Mouse (Mus musculus): ENCODE results near the gene Rnf43. TPM values are rescaled to one million over a fixed set of nuclear protein-coding genes. Genes with fewer than 3 reads are reported as not detected.

Rnf43 gene
- polyA plus RNA-seq, 1 experiment from 2014 or later, result 2.1 TPM

DNA sequence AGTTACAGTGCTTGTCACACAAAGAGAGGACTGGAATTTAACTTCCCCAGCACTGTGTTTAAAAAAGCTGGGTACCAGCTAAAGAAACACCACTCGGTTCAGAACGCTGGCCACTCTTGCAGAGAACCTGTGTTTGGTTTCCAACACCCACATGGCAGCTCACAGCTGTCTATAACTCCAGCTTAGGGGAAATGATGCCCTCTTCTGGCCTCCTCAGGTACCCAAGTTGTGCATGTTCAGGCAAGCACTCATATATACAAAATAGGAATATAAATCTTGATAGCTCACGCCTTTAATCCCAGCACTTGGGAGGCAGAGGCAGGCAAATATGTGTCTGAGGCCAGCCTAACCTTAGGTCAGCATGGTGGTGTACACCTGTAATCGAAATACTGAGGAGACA is 53.5 kb downstream of the Rnf43 start:
- Histone ChIP-seq H3K27me3 (ENCODE audit: control insufficient read depth, insufficient read depth, low read length) (no peaks in the 10 kb centered on the region), H3K4me2 (ENCODE audit: low read depth, low read length) (no peak overlapping the region), H3K9ac (ENCODE audit: low read length) (no peak overlapping the region), H3K4me1 (ENCODE audit: control insufficient read depth, insufficient read depth, low read length) (no peaks in the 10 kb centered on the region), H3K9me3 (replicated peaks; ENCODE audit: control insufficient read depth, low read length) (no peaks in the 10 kb centered on the region), H3K36me3 (ENCODE audit: control insufficient read depth, insufficient read depth) (no peaks in the 10 kb centered on the region), H3K27ac (ENCODE audit: low read length) (no peak overlapping the region), H3K4me3 (ENCODE audit: low read length) (no peak overlapping the region)
- ATAC-seq (replicated peaks; ENCODE audit: extremely low read depth, insufficient read depth, low FRiP score), result no peak
- 78% methylated on average over 4 of the region's 4 CpGs for WGBS

DNA sequence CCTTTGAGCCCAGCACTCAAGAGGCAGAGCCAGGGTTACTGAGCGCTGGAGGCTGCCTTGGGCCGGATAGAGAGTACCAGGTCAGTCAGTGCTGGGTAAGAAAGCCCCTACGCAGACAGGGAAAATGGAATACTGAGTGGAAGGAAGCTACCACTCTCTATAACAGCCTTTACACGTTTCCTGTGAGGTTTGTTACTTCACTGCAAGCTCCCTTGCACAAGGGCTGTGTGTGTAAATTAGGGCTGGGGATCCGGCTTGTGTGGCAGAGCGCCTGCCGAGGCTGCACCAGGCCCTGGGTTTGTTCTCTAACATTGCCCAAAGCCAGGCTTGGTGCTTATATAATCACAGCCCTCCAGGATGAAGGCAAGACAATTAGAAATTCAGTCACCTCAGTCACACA is 57.0 kb downstream of the Rnf43 start:
- H3K4me1 ChIP-seq (ENCODE audit: control insufficient read depth, insufficient read depth, low read length), result no peaks in the 10 kb centered on the region
- H3K4me3 ChIP-seq (ENCODE audit: low read length), result no peak overlapping the region
- no peaks in the 10 kb centered on the region for H3K9me3 ChIP-seq (replicated peaks; ENCODE audit: control insufficient read depth, low read length)
- H3K9ac ChIP-seq (ENCODE audit: low read length), result no peak overlapping the region
- no peak overlapping the region for H3K4me2 ChIP-seq (ENCODE audit: low read depth, low read length)
- H3K27ac ChIP-seq (ENCODE audit: low read length), result no peak overlapping the region
- no peak for ATAC-seq (replicated peaks; ENCODE audit: extremely low read depth, insufficient read depth, low FRiP score)
- WGBS, result 72% methylated on average over 7 of the region's 7 CpGs
- H3K36me3 ChIP-seq (ENCODE audit: control insufficient read depth, insufficient read depth), result no peaks in the 10 kb centered on the region
- H3K27me3 ChIP-seq (ENCODE audit: control insufficient read depth, insufficient read depth, low read length), result no peaks in the 10 kb centered on the region

DNA sequence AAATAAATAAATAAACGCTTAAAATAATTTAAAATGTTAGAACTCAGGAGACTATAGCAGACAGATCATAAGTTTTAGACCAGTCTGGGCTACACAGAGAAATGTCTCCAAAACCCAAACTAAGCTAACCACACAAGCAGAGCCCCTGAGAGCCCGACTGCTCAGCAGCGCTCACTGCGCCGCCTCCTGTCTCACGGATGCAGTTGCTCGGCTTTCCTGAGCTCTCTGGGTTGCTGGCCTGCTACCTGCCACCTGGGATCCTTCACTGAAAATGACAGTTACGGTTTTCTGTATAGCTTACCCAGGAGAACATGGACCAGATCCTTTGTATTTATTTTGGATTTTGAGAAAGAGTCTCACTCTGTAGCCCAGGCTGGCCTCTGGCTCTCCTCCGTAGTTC is 57.8 kb downstream of the Rnf43 start:
- H3K27me3 ChIP-seq (ENCODE audit: control insufficient read depth, insufficient read depth, low read length), result no peaks in the 10 kb centered on the region
- peak overlapping the region; percentile 13; the same call in 1 of the 2 replicates for H3K4me2 ChIP-seq (ENCODE audit: low read depth, low read length)
- H3K4me1 ChIP-seq (ENCODE audit: control insufficient read depth, insufficient read depth, low read length), result no peaks in the 10 kb centered on the region
- peak overlapping the region; percentile 68 for H3K27ac ChIP-seq (ENCODE audit: low read length)
- ATAC-seq (replicated peaks; ENCODE audit: extremely low read depth, insufficient read depth, low FRiP score), result no peak
- WGBS, result 43% methylated on average over 9 of the region's 9 CpGs
- H3K36me3 ChIP-seq (ENCODE audit: control insufficient read depth, insufficient read depth), result no peaks in the 10 kb centered on the region
- no peaks in the 10 kb centered on the region for H3K9me3 ChIP-seq (replicated peaks; ENCODE audit: control insufficient read depth, low read length)
- no peak overlapping the region for H3K4me3 ChIP-seq (ENCODE audit: low read length)
- no peak overlapping the region for H3K9ac ChIP-seq (ENCODE audit: low read length)

DNA sequence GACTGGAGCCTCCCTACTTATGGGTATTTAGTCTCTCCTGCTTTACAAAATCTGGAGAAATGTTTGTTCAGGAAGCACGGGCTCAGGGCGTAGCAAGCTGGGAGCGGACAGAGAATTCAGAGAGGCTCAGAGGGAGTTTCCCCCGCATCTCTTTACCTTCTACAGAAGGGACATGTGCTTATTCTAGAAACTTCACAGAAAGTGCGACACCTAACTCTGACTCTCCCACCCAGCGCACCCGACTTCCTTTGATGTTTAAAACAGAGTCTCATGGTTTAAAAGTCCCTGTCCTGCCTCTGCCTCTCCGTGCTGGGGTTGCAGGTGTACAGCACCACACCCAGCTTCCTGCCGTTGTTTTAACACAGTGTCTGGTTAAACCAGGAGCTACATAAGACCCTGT is 58.3 kb downstream of the Rnf43 start:
- Histone ChIP-seq H3K4me1 (ENCODE audit: control insufficient read depth, insufficient read depth, low read length) (peaks cover 4% of the 10 kb centered on the region), H3K9me3 (replicated peaks; ENCODE audit: control insufficient read depth, low read length) (no peaks in the 10 kb centered on the region), H3K36me3 (ENCODE audit: control insufficient read depth, insufficient read depth) (no peaks in the 10 kb centered on the region), H3K4me2 (ENCODE audit: low read depth, low read length) (peak overlapping the region; percentile 13; the same call in 1 of the 2 replicates), H3K27ac (ENCODE audit: low read length) (peak overlapping the region; percentile 68), H3K27me3 (ENCODE audit: control insufficient read depth, insufficient read depth, low read length) (no peaks in the 10 kb centered on the region), H3K9ac (ENCODE audit: low read length) (no peak overlapping the region), H3K4me3 (ENCODE audit: low read length) (no peak overlapping the region)
- 68% methylated on average over 9 of the region's 9 CpGs for WGBS
- ATAC-seq (replicated peaks; ENCODE audit: extremely low read depth, insufficient read depth, low FRiP score), result 0 out of 2 replicates have a peak, but pooled peaks have one; percentile 41

DNA sequence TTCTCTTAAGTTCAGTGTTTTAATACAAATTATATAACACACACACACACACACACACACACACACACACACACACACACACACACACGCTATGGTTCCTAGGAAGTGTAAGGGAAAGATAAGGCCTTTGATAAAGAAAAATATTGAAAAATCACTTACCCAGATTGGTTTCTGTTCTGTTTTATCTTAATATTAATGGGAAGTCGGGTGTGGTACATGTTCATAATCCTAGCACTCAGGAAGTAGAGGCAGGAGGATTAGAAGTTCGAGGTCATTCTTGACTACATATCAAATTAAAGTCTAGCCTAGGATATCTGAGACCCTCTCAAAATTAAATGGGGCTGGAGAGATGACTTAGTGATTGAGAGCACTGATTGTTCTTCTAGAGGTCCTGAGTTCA is 59.6 kb downstream of the Rnf43 start:
- no peaks in the 10 kb centered on the region for H3K27me3 ChIP-seq (ENCODE audit: control insufficient read depth, insufficient read depth, low read length)
- H3K4me2 ChIP-seq (ENCODE audit: low read depth, low read length), result no peak overlapping the region
- 84% methylated on average over 3 of the region's 3 CpGs for WGBS
- H3K9ac ChIP-seq (ENCODE audit: low read length), result no peak overlapping the region
- no peak overlapping the region for H3K27ac ChIP-seq (ENCODE audit: low read length)
- ATAC-seq (replicated peaks; ENCODE audit: extremely low read depth, insufficient read depth, low FRiP score), result no peak
- no peak overlapping the region for H3K4me3 ChIP-seq (ENCODE audit: low read length)
- peaks cover 16% of the 10 kb centered on the region for H3K4me1 ChIP-seq (ENCODE audit: control insufficient read depth, insufficient read depth, low read length)
- H3K36me3 ChIP-seq (ENCODE audit: control insufficient read depth, insufficient read depth), result no peaks in the 10 kb centered on the region
- no peaks in the 10 kb centered on the region for H3K9me3 ChIP-seq (replicated peaks; ENCODE audit: control insufficient read depth, low read length)

DNA sequence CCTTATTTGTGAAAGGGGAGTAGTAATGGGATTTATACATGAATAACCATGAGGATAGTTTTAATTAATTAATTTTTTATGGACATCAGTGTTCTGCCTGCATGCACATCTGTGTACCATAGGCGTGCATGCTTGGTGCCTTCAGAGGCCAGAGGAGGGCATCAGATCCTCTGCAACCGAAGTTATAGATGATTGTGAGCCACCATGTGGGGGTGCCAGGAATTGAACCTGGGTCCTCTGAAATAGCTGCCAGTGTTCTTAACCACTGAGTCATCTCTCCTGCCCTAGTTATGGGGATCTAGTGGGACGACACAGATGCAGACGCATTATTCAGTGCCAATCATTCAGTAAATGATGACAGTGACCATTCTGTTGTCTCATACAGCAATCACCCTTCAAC is 60.4 kb downstream of the Rnf43 start:
- WGBS, result 81% methylated on average over 4 of the region's 4 CpGs
- Histone ChIP-seq H3K4me3 (ENCODE audit: low read length) (no peak overlapping the region), H3K4me2 (ENCODE audit: low read depth, low read length) (no peak overlapping the region), H3K36me3 (ENCODE audit: control insufficient read depth, insufficient read depth) (no peaks in the 10 kb centered on the region), H3K9ac (ENCODE audit: low read length) (no peak overlapping the region), H3K4me1 (ENCODE audit: control insufficient read depth, insufficient read depth, low read length) (peaks cover 16% of the 10 kb centered on the region), H3K27me3 (ENCODE audit: control insufficient read depth, insufficient read depth, low read length) (no peaks in the 10 kb centered on the region), H3K27ac (ENCODE audit: low read length) (no peak overlapping the region), H3K9me3 (replicated peaks; ENCODE audit: control insufficient read depth, low read length) (no peaks in the 10 kb centered on the region)
- ATAC-seq (replicated peaks; ENCODE audit: extremely low read depth, insufficient read depth, low FRiP score), result no peak

DNA sequence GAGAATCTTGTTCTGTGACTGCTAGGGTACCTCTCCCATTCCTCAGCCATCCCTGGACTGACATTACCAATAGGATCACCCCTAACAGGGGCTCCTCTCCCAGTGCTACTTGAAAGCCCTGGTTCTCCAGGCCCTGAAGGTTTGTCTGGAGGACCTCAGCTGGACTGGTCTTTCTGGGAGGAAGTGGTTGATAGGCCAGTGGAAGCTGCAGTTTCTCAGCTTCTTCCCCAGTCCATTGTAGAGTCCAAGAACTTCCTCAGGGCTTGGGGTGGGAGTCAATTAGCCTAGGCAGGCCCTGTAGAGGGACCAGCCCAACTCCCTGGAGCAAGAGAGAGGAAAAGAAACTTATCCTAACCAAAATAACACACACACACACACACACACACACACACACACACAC is 63.0 kb downstream of the Rnf43 start:
- no peaks in the 10 kb centered on the region for H3K9me3 ChIP-seq (replicated peaks; ENCODE audit: control insufficient read depth, low read length)
- H3K27ac ChIP-seq (ENCODE audit: low read length), result peak overlapping the region; percentile 78
- H3K27me3 ChIP-seq (ENCODE audit: control insufficient read depth, insufficient read depth, low read length), result no peaks in the 10 kb centered on the region
- H3K4me2 ChIP-seq (ENCODE audit: low read depth, low read length), result peak overlapping the region; percentile 36
- H3K36me3 ChIP-seq (ENCODE audit: control insufficient read depth, insufficient read depth), result no peaks in the 10 kb centered on the region
- no peak overlapping the region for H3K4me3 ChIP-seq (ENCODE audit: low read length)
- peaks cover 16% of the 10 kb centered on the region for H3K4me1 ChIP-seq (ENCODE audit: control insufficient read depth, insufficient read depth, low read length)
- ATAC-seq (replicated peaks; ENCODE audit: extremely low read depth, insufficient read depth, low FRiP score), result no peak
- peak overlapping the region; percentile 51; the same call in 1 of the 2 replicates for H3K9ac ChIP-seq (ENCODE audit: low read length)

DNA sequence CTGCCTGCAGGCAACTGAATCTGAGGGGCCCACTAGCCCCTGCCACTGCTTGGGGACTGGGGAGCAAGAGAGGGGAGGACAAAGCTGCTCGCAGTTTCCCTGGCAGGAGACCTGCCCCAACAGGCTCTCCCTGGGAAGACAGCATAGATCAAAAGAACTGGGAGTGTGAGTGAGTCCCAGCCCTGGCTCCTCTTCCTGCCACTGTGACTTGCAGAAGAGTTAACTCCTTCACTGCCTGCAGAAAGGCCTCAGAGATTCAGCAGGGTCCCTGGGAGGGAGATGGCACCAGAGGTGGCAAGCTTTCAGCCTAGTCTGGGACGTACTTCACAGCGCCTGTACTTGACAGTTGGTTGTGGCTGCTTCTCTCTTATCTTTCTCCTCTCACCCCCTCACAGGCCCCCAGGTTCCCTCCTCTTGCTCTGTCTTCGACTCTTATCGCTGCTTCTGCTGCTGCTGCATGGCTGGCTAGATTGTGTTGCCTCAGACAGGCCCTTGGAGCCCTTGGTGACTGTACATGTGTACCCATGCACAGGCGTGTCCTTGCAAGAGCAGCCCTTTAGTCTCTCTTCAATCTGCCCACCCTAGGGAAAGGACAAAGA is 63.5 kb downstream of the Rnf43 start:
- H3K36me3 ChIP-seq (ENCODE audit: control insufficient read depth, insufficient read depth), result no peaks in the 10 kb centered on the region
- no peaks in the 10 kb centered on the region for H3K27me3 ChIP-seq (ENCODE audit: control insufficient read depth, insufficient read depth, low read length)
- H3K9me3 ChIP-seq (replicated peaks; ENCODE audit: control insufficient read depth, low read length), result no peaks in the 10 kb centered on the region
- ATAC-seq (replicated peaks; ENCODE audit: extremely low read depth, insufficient read depth, low FRiP score), result peak; percentile 51
- peaks cover 16% of the 10 kb centered on the region for H3K4me1 ChIP-seq (ENCODE audit: control insufficient read depth, insufficient read depth, low read length)
- H3K4me2 ChIP-seq (ENCODE audit: low read depth, low read length), result peak overlapping the region; percentile 36
- no peak overlapping the region for H3K4me3 ChIP-seq (ENCODE audit: low read length)
- peak overlapping the region; percentile 51; the same call in 1 of the 2 replicates for H3K9ac ChIP-seq (ENCODE audit: low read length)
- H3K27ac ChIP-seq (ENCODE audit: low read length), result peak overlapping the region; percentile 78
- 11% methylated on average over 6 of the region's 6 CpGs for WGBS

DNA sequence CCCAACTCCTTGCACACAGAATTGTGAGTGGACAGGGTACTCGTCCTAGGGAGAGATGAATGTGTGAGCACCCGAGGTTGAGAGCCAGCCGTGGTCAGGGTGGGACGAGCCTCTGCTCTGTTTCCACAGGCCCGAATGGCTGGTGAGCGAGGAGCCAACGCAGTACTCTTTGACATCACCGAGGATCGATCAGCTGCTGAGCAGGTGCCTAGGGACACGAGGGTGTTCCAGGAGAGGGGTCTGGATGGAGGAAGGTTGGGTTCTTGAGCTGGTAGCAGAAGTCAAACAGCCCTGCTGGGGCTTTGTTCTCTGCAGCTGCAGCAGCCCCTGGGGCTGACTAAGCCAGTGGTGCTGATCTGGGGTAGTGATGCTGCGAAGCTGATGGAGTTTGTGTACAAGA is 64.5 kb downstream of the Rnf43 start:
- no peak for ATAC-seq (replicated peaks; ENCODE audit: extremely low read depth, insufficient read depth, low FRiP score)
- H3K9ac ChIP-seq (ENCODE audit: low read length), result no peak overlapping the region; the same call in 1 of the 2 replicates
- H3K27ac ChIP-seq (ENCODE audit: low read length), result peak overlapping the region; percentile 78
- H3K27me3 ChIP-seq (ENCODE audit: control insufficient read depth, insufficient read depth, low read length), result no peaks in the 10 kb centered on the region
- H3K9me3 ChIP-seq (replicated peaks; ENCODE audit: control insufficient read depth, low read length), result no peaks in the 10 kb centered on the region
- no peak overlapping the region for H3K4me2 ChIP-seq (ENCODE audit: low read depth, low read length)
- H3K4me1 ChIP-seq (ENCODE audit: control insufficient read depth, insufficient read depth, low read length), result peaks cover 16% of the 10 kb centered on the region
- no peak overlapping the region for H3K4me3 ChIP-seq (ENCODE audit: low read length)
- WGBS, result 71% methylated on average over 11 of the region's 11 CpGs
- no peaks in the 10 kb centered on the region for H3K36me3 ChIP-seq (ENCODE audit: control insufficient read depth, insufficient read depth)
